Mouse (Mus musculus) hindbrain, embryonic 11.5 days (tissue): ENCODE data around the gene Mkrn3. TPM values are rescaled to one million over a fixed set of nuclear protein-coding genes. Genes with fewer than 3 reads are reported as not detected.

ENCODE experiments used
- ATAC-seq: fragments of 200-750 bp; cut with Nextera tagmentation; 2 replicates; pipeline ENCODE4 v1.8.0; 2017; ENCODE audit warnings: mild to moderate bottlenecking, moderate TSS enrichment, moderate library complexity; ENCODE audit not compliant: low FRiP score
- DNase-seq: peaks from one replicate; pipeline ENCODE4 v3.0.0-alpha.2; 2015; ENCODE audit warnings: low spot score
- H3K27ac ChIP-seq: fragments of 300-500 bp; sonication (generic); 2 replicates; pipeline ENCODE4 v1.5.1; 2014; ENCODE audit warnings: mild to moderate bottlenecking, low read depth, low read length
- H3K27me3 ChIP-seq: fragments of 300-500 bp; sonication (generic); 2 replicates; pipeline ENCODE4 v1.6.1; 2014; ENCODE audit warnings: mild to moderate bottlenecking, low read length, moderate library complexity, mixed read lengths; ENCODE audit not compliant: control insufficient read depth, insufficient read depth
- H3K36me3 ChIP-seq: fragments of 300-500 bp; sonication (generic); 2 replicates; pipeline ENCODE4 v1.6.1; 2014; ENCODE audit warnings: mild to moderate bottlenecking, low read length, moderate library complexity, mixed read lengths; ENCODE audit not compliant: control insufficient read depth, insufficient read depth
- H3K4me1 ChIP-seq: fragments of 300-500 bp; sonication (generic); replicated peaks from 2 replicates; pipeline ENCODE4 v1.6.1; 2014; ENCODE audit warnings: low read length, mixed read lengths; ENCODE audit not compliant: control insufficient read depth, insufficient read depth
- H3K4me2 ChIP-seq: fragments of 300-500 bp; sonication (generic); replicated peaks from 2 replicates; pipeline ENCODE4 v1.6.1; 2014; ENCODE audit warnings: mild to moderate bottlenecking, low read depth, low read length
- H3K4me3 ChIP-seq: fragments of 300-500 bp; sonication (generic); 2 replicates; pipeline ENCODE4 v1.5.1; 2014; ENCODE audit warnings: low read depth, low read length
- H3K9ac ChIP-seq: fragments of 300-500 bp; sonication (generic); 2 replicates; pipeline ENCODE4 v1.6.1; 2014; ENCODE audit warnings: low read depth, low read length
- H3K9me3 ChIP-seq: fragments of 300-500 bp; sonication (generic); 2 replicates; pipeline ENCODE4 v1.6.1; 2016; ENCODE audit warnings: low read length; ENCODE audit not compliant: control insufficient read depth
- whole genome bisulfite sequencing: fragments of 180-500 bp; shearing (Covaris S2); extraction: QIAGEN DNeasy Blood & Tissue Kit; methylation state at CpG from one replicate; pipeline ENCODE4 v1.1.7; 2014; 5-methylcytosine and 5-hydroxymethylcytosine counted together
- polyA plus RNA-seq: library from polyadenylated mRNA; unstranded; fragments of >200 nt; fragmentation: Nextera tagmentation; extraction: Ambion mirVana; gene quantifications from 2 replicates; pipeline ENCODE4 v1.2.1, GENCODE M21; 2014

The Mkrn3 gene
- polyA plus RNA-seq: 16.6 and 17.5 TPM in 2 replicates

DNA sequence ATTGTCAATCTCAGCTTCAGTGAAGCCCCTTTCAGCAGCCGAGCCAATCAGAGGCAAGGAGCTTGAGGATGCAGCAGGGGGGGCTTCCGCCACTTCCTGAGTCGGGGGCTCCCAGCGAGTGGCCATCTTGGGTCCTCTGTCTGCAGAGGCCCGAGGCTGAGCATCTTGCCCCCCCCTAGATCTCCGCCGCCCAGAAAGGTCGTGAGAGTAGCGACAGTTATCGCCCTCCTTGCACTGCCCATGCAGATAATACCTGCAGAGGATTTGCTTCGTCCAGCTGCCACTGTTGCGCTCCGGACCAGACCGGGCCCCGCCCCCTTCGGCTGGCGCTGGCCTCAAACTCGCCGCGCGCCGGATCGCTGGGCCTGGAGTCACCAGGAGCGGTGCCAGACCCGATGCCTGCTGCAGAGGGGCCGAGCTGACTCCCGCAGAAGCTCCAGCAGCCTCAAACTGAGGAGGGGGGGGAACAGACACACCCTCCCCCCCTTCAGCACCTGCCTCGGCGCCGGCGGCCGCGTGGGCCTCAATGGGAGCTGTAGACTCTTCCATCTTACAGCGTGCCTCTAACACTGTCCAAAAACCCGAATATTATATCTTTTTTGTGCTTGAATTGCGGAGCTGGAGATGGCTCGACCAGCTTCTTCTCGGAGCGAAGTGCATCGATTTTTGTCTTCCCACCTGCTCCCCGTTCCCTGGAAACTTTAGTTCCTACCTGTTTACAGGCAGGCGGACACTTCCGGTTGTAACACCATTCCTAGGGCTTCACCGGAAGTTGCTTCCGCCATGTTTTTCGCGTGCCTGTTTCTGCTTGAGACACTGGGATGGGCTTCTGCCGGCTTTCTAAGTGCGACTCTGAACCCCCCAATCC lies at the start of gene Mkrn3:
TSS of gene Mkrn3 (minus strand) at position 647 of the 868 bp plus-strand sequence.
- Histone ChIP-seq H3K4me2 (peak within 1 kb of the TSS; percentile 58), H3K27me3 (no peaks in the 10 kb centered on the region), H3K9ac (peak within 1 kb of the TSS; percentile 90), H3K36me3 (no peaks in the 10 kb centered on the region), H3K9me3 (no peaks in the 10 kb centered on the region), H3K4me3 (peak within 1 kb of the TSS; percentile 69), H3K27ac (peak within 1 kb of the TSS; percentile 95), H3K4me1 (no peaks in the 10 kb centered on the region)
- WGBS: 25% methylated on average over 43 of the region's 49 CpGs
- peak; percentile 84 for ATAC-seq
- DNase-seq: peak; percentile 92

DNA sequence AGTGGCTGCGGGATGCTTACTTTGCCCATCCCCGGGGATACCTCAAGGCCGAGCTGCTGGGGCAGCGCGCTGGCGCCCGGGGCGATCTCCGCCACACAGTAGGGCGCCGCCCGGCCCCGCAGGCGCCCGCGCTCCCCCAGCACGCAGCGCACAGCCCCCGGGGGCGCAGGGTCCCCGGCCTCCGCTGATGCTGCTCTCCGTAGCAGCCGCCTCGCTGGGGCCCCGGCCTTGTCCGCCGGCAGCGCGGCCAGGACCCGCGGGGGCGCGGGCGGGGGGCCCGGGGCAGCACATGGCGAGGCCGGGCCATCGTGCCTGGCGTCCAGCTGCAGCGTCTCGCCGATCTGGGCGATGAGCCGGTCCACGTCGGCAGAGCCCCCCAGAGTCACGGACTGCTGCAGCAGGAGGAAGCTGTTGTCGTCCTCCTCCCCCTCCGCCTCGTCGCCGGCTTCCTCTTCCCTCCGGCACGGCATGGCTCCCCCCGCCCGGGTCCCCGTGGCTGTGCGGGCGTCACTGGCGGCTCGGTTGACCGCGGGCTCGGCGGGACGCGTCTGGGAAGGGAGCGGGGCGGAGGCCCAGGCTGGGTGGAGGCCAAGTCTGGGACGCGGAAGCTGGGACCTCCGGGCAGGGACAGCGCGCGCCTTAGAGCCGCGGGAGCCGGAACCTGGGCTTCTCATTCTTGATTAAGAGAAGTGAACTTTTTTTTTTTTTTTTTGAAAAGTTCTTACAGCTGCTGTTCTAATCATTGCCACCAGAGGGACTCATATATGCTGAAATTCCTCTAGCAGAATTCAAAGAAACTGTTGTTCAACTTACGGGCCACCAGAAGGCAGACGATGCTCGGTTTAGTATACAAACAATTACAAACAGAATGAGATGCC lies 44.2 kb upstream of the Mkrn3 start, which contains the start of gene Peg12:
TSS of gene Peg12 (minus strand) at position 633 of the 878 bp plus-strand sequence.
- H3K4me2 ChIP-seq: peak within 1 kb of the TSS; percentile 43
- H3K27me3 ChIP-seq: no peaks in the 10 kb centered on the region
- DNase-seq (peak; percentile 61), ATAC-seq (peak; percentile 72)
- H3K4me1 ChIP-seq: no peaks in the 10 kb centered on the region
- peak within 1 kb of the TSS; percentile 84 for H3K9ac ChIP-seq
- no peaks in the 10 kb centered on the region for H3K9me3 ChIP-seq
- 14% methylated on average over 37 of the region's 82 CpGs for WGBS
- H3K36me3 ChIP-seq: no peaks in the 10 kb centered on the region
- peak within 1 kb of the TSS; percentile 92 for H3K27ac ChIP-seq
- H3K4me3 ChIP-seq: peak within 1 kb of the TSS; percentile 71

DNA sequence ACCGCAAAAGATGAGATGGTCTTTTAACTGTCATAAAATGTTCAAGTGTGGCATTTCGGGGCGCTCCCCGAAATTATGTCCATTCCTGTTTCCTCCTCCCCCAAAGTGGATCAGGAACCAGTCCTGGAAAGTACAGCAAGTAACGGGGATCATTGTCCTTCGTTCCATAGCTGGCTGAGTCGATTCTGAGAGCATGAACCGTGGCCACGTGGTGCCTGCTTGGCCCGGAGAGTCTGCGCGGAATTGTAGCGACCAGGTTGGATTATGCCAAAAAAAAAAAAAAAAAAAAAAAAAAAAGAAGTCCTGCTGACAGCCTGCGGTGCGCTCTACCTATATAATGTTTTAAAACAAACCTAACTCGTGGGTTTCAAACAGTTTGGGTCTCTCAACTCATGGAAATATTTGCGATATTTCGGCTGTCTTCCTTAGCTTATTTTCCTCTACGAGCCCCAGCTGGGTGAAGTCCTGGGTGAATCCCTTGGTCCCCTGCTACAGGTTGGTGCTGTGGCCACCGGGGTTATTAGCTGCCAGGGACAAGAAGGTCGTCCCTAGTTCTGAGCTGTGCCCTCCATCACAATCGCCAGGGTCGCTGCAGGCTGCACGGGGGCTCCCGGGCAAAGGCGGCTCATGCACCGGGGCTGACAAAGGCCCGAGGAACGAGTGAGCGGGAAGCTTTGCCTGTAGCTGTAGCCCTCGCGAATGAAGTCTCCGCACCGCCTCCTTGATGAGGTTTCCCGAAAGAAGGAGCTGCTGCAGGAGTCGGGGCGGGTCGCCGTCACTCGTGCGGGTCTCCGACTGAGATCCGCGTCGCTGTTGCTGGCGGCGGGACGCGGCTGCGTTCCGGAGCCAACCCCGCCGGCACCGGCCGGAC lies 43.3 kb upstream of the Mkrn3 start:
- Histone ChIP-seq H3K27me3 (no peaks in the 10 kb centered on the region), H3K9ac (peak overlapping the region; percentile 84), H3K27ac (peak overlapping the region; percentile 92), H3K4me1 (no peaks in the 10 kb centered on the region), H3K9me3 (no peaks in the 10 kb centered on the region), H3K36me3 (no peaks in the 10 kb centered on the region), H3K4me3 (peak overlapping the region; percentile 71), H3K4me2 (peak overlapping the region; percentile 43)
- peak; percentile 41 for ATAC-seq
- WGBS: 28% methylated on average over 55 of the region's 55 CpGs
- DNase-seq: peak; percentile 42

DNA sequence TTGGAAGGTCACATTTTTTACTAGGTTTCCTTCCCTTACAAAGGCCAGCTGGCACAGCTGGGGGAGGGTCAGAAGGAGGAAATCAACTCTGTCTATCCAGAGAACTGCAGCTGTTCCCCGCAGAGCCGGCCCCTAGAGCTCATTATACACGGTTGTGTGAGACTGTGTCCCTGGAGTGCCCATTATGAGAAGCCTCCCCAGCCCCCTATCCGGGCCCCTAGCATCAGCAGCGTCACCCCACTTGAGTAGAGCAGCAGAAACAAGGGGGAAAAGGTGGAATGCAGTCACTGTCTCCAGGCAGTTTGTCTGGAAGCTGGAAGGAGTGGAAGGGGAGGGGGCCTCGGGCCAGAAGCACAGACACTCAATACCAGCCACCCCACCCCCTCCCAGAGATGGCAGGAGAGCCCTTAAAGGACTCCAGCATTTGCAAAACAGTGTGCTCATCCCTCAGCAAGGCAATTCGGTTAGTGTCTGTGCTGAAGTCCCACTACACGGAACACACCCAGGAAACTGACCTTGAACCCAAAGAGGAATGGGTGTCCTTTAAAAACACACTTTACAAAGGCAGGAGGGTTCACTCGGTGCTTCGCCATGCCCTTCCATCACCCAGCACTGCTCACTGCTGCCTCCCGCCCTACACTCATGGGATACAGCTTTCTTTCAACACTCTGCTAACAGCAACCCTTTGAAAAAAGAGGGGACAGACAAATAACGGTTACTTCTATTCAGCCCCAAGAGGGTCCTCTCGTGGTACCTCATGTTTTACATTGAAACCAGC lies 42.5 kb upstream of the Mkrn3 start:
- Histone ChIP-seq H3K4me1 (no peaks in the 10 kb centered on the region), H3K27me3 (no peaks in the 10 kb centered on the region), H3K9me3 (no peaks in the 10 kb centered on the region), H3K27ac (peak overlapping the region; percentile 92), H3K9ac (peak overlapping the region; percentile 84), H3K4me2 (peak overlapping the region; percentile 43), H3K36me3 (no peaks in the 10 kb centered on the region), H3K4me3 (peak overlapping the region; percentile 71)
- WGBS: 23% methylated on average over 13 of the region's 13 CpGs
- DNase-seq (peak; percentile 72), ATAC-seq (peak; percentile 89)

DNA sequence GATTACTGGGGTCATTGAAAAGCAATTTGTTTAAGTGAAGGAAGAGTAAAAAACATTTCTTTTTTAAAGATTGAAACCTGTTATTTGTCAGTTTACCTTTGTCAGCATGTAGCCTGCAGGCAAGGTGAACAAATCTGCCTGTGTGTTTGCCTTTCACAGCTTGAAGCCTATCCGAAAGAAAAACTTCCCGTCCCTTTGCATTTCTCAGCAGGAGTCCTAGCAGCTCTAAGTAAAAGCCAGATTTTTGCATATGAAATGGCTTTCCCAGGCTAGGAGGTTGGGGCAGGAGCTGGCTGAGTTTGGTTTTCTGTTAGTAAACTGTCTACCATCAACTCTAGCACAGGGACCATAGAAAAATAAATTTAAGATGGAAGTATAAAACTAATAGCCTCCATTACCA lies 32.4 kb upstream of the Mkrn3 start:
- 13% methylated on average over 2 of the region's 2 CpGs for WGBS
- Histone ChIP-seq H3K27ac (no peak overlapping the region), H3K4me3 (no peak overlapping the region), H3K4me1 (no peaks in the 10 kb centered on the region), H3K9me3 (no peaks in the 10 kb centered on the region), H3K27me3 (no peaks in the 10 kb centered on the region), H3K36me3 (no peaks in the 10 kb centered on the region), H3K4me2 (no peak overlapping the region), H3K9ac (no peak overlapping the region)
- ATAC-seq (no peak), DNase-seq (no peak)

DNA sequence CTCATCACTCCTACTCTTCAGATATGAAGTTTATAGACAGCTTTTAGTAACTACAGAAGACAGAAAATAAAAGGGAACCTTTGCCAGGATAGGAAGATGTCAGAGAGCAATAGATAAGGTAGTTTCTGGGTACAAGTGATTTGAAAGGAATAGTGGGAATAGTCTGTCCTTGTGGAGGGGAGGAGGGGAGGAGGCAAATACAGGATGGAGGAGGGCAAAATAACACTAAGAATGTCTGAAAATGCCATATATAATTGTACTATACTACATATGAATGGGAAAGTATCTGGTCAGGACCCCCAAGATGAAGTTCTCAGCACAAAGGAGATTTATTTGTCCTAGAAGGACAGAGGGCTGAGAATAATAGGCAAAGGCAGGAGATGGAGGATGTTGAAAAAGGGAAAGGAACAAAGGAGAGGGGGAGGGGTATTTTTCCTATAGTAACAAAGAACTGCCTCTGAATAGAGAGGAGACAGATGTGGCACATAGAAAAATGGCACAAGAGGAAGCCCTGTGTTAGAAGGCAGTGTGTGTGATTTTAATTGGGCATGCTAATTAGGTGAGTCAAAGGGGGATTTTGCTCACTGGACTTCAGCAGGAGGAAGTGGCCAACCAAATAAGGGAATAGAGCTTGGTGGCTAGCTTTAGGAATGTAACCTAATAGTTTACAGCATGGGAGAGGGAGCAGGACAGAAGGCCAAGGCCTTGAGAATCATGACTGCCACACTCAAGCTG lies 25.7 kb upstream of the Mkrn3 start:
- peak; percentile 93 for ATAC-seq
- no peak overlapping the region for H3K9ac ChIP-seq
- no peaks in the 10 kb centered on the region for H3K36me3 ChIP-seq
- H3K27me3 ChIP-seq: no peaks in the 10 kb centered on the region
- H3K27ac ChIP-seq: peak overlapping the region; percentile 60; the same call in 1 of the 2 replicates
- no peak overlapping the region for H3K4me3 ChIP-seq
- no peaks in the 10 kb centered on the region for H3K4me1 ChIP-seq
- no peaks in the 10 kb centered on the region for H3K9me3 ChIP-seq
- H3K4me2 ChIP-seq: no peak overlapping the region
- DNase-seq: peak; percentile 56

DNA sequence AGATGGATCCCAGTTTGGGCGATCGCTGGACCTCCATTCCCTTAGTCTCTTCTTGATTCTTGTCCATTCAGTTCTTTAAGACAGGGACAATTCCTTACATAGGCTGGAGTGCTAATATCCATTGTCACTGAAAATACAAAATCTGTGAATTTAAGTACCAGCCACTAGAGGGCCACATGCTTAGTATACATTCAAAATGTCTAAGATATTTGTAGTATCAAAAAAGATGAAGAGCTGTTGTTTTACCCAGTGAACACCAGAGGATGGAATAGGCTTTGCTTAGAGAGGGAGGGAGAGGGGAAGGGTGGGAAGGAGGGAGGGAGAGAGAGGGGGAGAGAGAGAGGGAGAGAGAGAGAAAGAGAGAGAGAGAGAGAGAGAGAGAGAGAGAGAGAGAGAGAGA lies 16.5 kb upstream of the Mkrn3 start:
- Histone ChIP-seq H3K9ac (no peak overlapping the region), H3K4me2 (no peak overlapping the region), H3K9me3 (no peaks in the 10 kb centered on the region), H3K27ac (no peak overlapping the region), H3K4me3 (no peak overlapping the region), H3K27me3 (no peaks in the 10 kb centered on the region), H3K4me1 (no peaks in the 10 kb centered on the region), H3K36me3 (no peaks in the 10 kb centered on the region)
- WGBS: 55% methylated on average over 2 of the region's 2 CpGs
- peak; percentile 35; the same call in 1 of the 2 replicates for ATAC-seq
- no peak for DNase-seq
